Mouse (Mus musculus) olfactory bulb, adult 2 months (tissue): Measurements from ENCODE around the gene Furin. TPM values are rescaled to one million over a fixed set of nuclear protein-coding genes. Genes with fewer than 3 reads are reported as not detected.

Experiments used
- H3K27ac ChIP-seq: fragments of 200-500 bp; 2 replicates; pipeline ENCODE4 v1.5.1; 2012; ENCODE audit warnings: low read depth, low read length; ENCODE audit not compliant: insufficient read depth
- H3K4me1 ChIP-seq: fragments of 200-500 bp; 2 replicates; pipeline ENCODE4 v1.6.1; 2012; ENCODE audit warnings: low read length; ENCODE audit not compliant: control insufficient read depth, insufficient read depth
- H3K4me3 ChIP-seq: fragments of 200-500 bp; 2 replicates; pipeline ENCODE4 v1.5.1; 2012; ENCODE audit warnings: mild to moderate bottlenecking, low read depth, low read length, moderate library complexity; ENCODE audit not compliant: insufficient read depth
- CTCF ChIP-seq: fragments of 200-500 bp; IDR thresholded peaks from 2 replicates; pipeline ENCODE4 v1.5.1; 2012; ENCODE audit warnings: low read depth, mild to moderate bottlenecking, low read length, moderate library complexity; ENCODE audit not compliant: insufficient read depth
- POLR2A ChIP-seq: fragments of 200-500 bp; IDR thresholded peaks from 2 replicates; pipeline ENCODE4 v1.6.1; 2012; ENCODE audit warnings: mild to moderate bottlenecking, low read depth, low read length, moderate library complexity; ENCODE audit not compliant: insufficient read depth
- WGBS: fragments of 180-500 bp; shearing (Covaris S2); methylation state at CpG from one replicate; pipeline ENCODE4 v1.1.7; 2018; 5-methylcytosine and 5-hydroxymethylcytosine counted together
- polyA plus RNA-seq: library from polyadenylated mRNA; stranded (reverse); fragments of >200 nt; gene quantifications from 2 replicates; pipeline ENCODE4 v1.2.4, GENCODE M21; 2012; ENCODE audit warnings: low replicate concordance; ENCODE audit not compliant: missing spikeins, insufficient read depth, insufficient read length

Furin gene
- polyA plus RNA-seq, 1 experiment, result not detected

- Histone ChIP-seq H3K27ac (no peak overlapping the region), H3K4me1 (peaks cover 26% of the 10 kb centered on the region), H3K4me3 (no peak overlapping the region)
- WGBS, result 42% methylated on average over 6 of the region's 6 CpGs
- TF ChIP-seq CTCF (no peak), POLR2A (no peak)
Measured at GRCm38 (mm10) chr7:80445492-80445891, 40.3 kb upstream of the Furin start.

- TF ChIP-seq CTCF (no peak), POLR2A (no peak)
- 68% methylated on average over 17 of the region's 17 CpGs for WGBS
- H3K4me3 ChIP-seq, result no peak overlapping the region
- no peak overlapping the region for H3K27ac ChIP-seq
- peaks cover 33% of the 10 kb centered on the region for H3K4me1 ChIP-seq
Measured at GRCm38 (mm10) chr7:80444401-80445249, 39.4 kb upstream of the Furin start.

- 85% methylated on average over 3 of the region's 3 CpGs for WGBS
- H3K27ac ChIP-seq, result no peak overlapping the region
- no peak overlapping the region for H3K4me3 ChIP-seq
- TF ChIP-seq POLR2A (no peak), CTCF (no peak)
- H3K4me1 ChIP-seq, result peaks cover 39% of the 10 kb centered on the region
Measured at GRCm38 (mm10) chr7:80443124-80443523, 37.9 kb upstream of the Furin start.

GRCm38 (mm10) chr7:80441986-80442904 is 37.0 kb upstream of the Furin start:
- no peak overlapping the region for H3K27ac ChIP-seq
- TF ChIP-seq POLR2A (no peak), CTCF (no peak)
- H3K4me3 ChIP-seq, result no peak overlapping the region
- peaks cover 39% of the 10 kb centered on the region for H3K4me1 ChIP-seq
- 76% methylated on average over 11 of the region's 11 CpGs for WGBS

GRCm38 (mm10) chr7:80440685-80441084 is 35.4 kb upstream of the Furin start:
- H3K4me3 ChIP-seq, result no peak overlapping the region
- peaks cover 34% of the 10 kb centered on the region for H3K4me1 ChIP-seq
- TF ChIP-seq POLR2A, result no peak
- no peak for TF ChIP-seq CTCF
- H3K27ac ChIP-seq, result no peak overlapping the region
- 80% methylated on average over 4 of the region's 4 CpGs for WGBS

- H3K4me3 ChIP-seq, result no peak overlapping the region
- H3K27ac ChIP-seq, result no peak overlapping the region
- WGBS, result 47% methylated on average over 10 of the region's 10 CpGs
- peaks cover 35% of the 10 kb centered on the region for H3K4me1 ChIP-seq
- TF ChIP-seq POLR2A, result no peak
- no peak for TF ChIP-seq CTCF
Measured at GRCm38 (mm10) chr7:80439789-80440488, 34.7 kb upstream of the Furin start.

GRCm38 (mm10) chr7:80439032-80439760 is 34.0 kb upstream of the Furin start:
- H3K4me3 ChIP-seq, result no peak overlapping the region
- no peak overlapping the region for H3K27ac ChIP-seq
- peaks cover 28% of the 10 kb centered on the region for H3K4me1 ChIP-seq
- 58% methylated on average over 13 of the region's 15 CpGs for WGBS
- no peak for TF ChIP-seq POLR2A
- no peak for TF ChIP-seq CTCF

GRCm38 (mm10) chr7:80436571-80436970 is 31.3 kb upstream of the Furin start:
- 92% methylated on average over 7 of the region's 7 CpGs for WGBS
- no peak overlapping the region for H3K4me3 ChIP-seq
- H3K4me1 ChIP-seq, result peaks cover 19% of the 10 kb centered on the region
- TF ChIP-seq POLR2A (no peak), CTCF (no peak)
- H3K27ac ChIP-seq, result no peak overlapping the region

GRCm38 (mm10) chr7:80435594-80435993 is 30.4 kb upstream of the Furin start:
- TF ChIP-seq POLR2A (no peak), CTCF (no peak)
- H3K4me3 ChIP-seq, result no peak overlapping the region
- H3K27ac ChIP-seq, result no peak overlapping the region
- 66% methylated on average over 3 of the region's 3 CpGs for WGBS
- H3K4me1 ChIP-seq, result peaks cover 19% of the 10 kb centered on the region
